Mouse (Mus musculus) liver, embryonic 14.5 days (tissue): Measurements from ENCODE around the gene 4930568D16Rik. TPM values are rescaled to one million over a fixed set of nuclear protein-coding genes. Genes with fewer than 3 reads are reported as not detected.

ENCODE experiments used
- ATAC-seq: fragments of 200-750 bp; cut with Nextera tagmentation; 2 replicates; pipeline ENCODE4 v1.8.0; 2017; ENCODE audit warnings: moderate number of reproducible peaks, mild to moderate bottlenecking, moderate library complexity; ENCODE audit not compliant: insufficient read depth
- DNase-seq, 3 experiments: peaks; one replicate each; pipeline ENCODE4 v3.0.0-alpha.2; 2012 to 2013; ENCODE audit warnings: low read depth in 3 of 3, low spot score in 3 of 3
- H3K27ac ChIP-seq: fragments of 300-500 bp; sonication (generic); 2 replicates; pipeline ENCODE4 v1.5.1; 2014; ENCODE audit warnings: moderate library complexity, mild to moderate bottlenecking, control low read depth, inconsistent platforms
- H3K27me3 ChIP-seq: fragments of 300-500 bp; sonication (generic); 2 replicates; pipeline ENCODE4 v1.6.1; 2014; ENCODE audit warnings: mild to moderate bottlenecking, low read length, moderate library complexity; ENCODE audit not compliant: control insufficient read depth, insufficient read depth
- H3K36me3 ChIP-seq: fragments of 300-500 bp; sonication (generic); replicated peaks from 2 replicates; pipeline ENCODE4 v1.6.1; 2014; ENCODE audit warnings: low read depth; ENCODE audit not compliant: control insufficient read depth, insufficient read depth
- H3K4me1 ChIP-seq, 2 experiments: fragments of 200-500 bp in 1 of 2; fragments of 300-500 bp in 1 of 2; sonication (generic) in 1 of 2; replicated peaks; 2 replicates each; pipeline ENCODE4 v1.6.1; 2012 to 2014; ENCODE audit warnings: antibody characterized with exemption in 1 of 2, inconsistent platforms in 1 of 2, low read length in 1 of 2; ENCODE audit not compliant: control insufficient read depth in 2 of 2, insufficient read depth in 2 of 2
- H3K4me2 ChIP-seq: fragments of 300-500 bp; sonication (generic); 2 replicates; pipeline ENCODE4 v1.6.1; 2014; ENCODE audit warnings: low read depth, mild to moderate bottlenecking, control low read depth, moderate library complexity
- H3K4me3 ChIP-seq, 2 experiments: fragments of 200-500 bp in 1 of 2; fragments of 300-500 bp in 1 of 2; sonication (generic) in 1 of 2; 2 replicates each; pipeline ENCODE4 v1.5.1; 2012 to 2014; ENCODE audit warnings: low read depth in 2 of 2, low read length in 2 of 2, mild to moderate bottlenecking in 2 of 2, control low read depth in 1 of 2, inconsistent platforms in 1 of 2, moderate library complexity in 1 of 2; ENCODE audit not compliant: insufficient read depth in 1 of 2
- H3K9ac ChIP-seq: fragments of 300-500 bp; sonication (generic); replicated peaks from 2 replicates; pipeline ENCODE4 v1.6.1; 2014; ENCODE audit warnings: mild to moderate bottlenecking, control low read depth, moderate library complexity
- H3K9me3 ChIP-seq: fragments of 300-500 bp; sonication (generic); 2 replicates; pipeline ENCODE4 v1.6.1; 2016; ENCODE audit warnings: low read length, mixed read lengths; ENCODE audit not compliant: control insufficient read depth
- CTCF ChIP-seq: IDR thresholded peaks from 2 replicates; pipeline ENCODE4 v1.5.1; 2016; ENCODE audit warnings: antibody characterized with exemption, low read depth, control low read depth
- EP300 ChIP-seq: IDR thresholded peaks from 2 replicates; pipeline ENCODE4 v1.6.1; 2016; ENCODE audit warnings: antibody characterized with exemption, low read depth
- WGBS: fragments of 180-500 bp; shearing (Covaris S2); extraction: QIAGEN DNeasy Blood & Tissue Kit; methylation state at CpG from one replicate; pipeline ENCODE4 v1.1.7; 2014; ENCODE audit not compliant: insufficient replicate concordance; 5-methylcytosine and 5-hydroxymethylcytosine counted together
- polyA plus RNA-seq, 2 experiments: library from polyadenylated mRNA; depleted of rRNA in 1 of 2; stranded (reverse) in 1 of 2; unstranded in 1 of 2; fragments of >200 nt; fragmentation: Nextera tagmentation in 1 of 2; extraction: Ambion mirVana in 1 of 2; gene quantifications; 2 replicates each; pipeline versions ENCODE4 v1.2.1 to v1.2.3; 2012 to 2014

4930568D16Rik gene
- polyA plus RNA-seq, 2 experiments = not detected

- no peaks in the 10 kb centered on the region for H3K9me3 ChIP-seq
- H3K27me3 ChIP-seq = no peaks in the 10 kb centered on the region
- no peak overlapping the region for H3K4me2 ChIP-seq
- WGBS = 61% methylated on average over 10 of the region's 10 CpGs
- no peaks in the 10 kb centered on the region; the same call in 1 of the 2 replicates for H3K36me3 ChIP-seq
- TF ChIP-seq EP300 (no peak), CTCF (no peak)
- DNase-seq (no peak), ATAC-seq (no peak)
- H3K4me3 ChIP-seq = no peak overlapping the region
- H3K9ac ChIP-seq = no peak overlapping the region
- H3K4me1 ChIP-seq = peaks cover 3 to 6% of the 10 kb centered on the region in 2 experiments; a peak in 3 of 4 replicates
- H3K27ac ChIP-seq = no peak overlapping the region
Observed at GRCm38 (mm10) chr2:35411640-35412190, 44.2 kb upstream of the 4930568D16Rik start.

GRCm38 (mm10) chr2:35409466-35409865 lies 41.9 kb upstream of the 4930568D16Rik start:
- 83% methylated on average over 6 of the region's 6 CpGs for WGBS

GRCm38 (mm10) chr2:35408409-35409110 lies 41.0 kb upstream of the 4930568D16Rik start:
- peaks cover 0 to 3% of the 10 kb centered on the region in 2 experiments; a peak in 1 of 4 replicates for H3K4me1 ChIP-seq
- no peaks in the 10 kb centered on the region for H3K9me3 ChIP-seq
- H3K9ac ChIP-seq = no peak overlapping the region
- TF ChIP-seq EP300 (no peak), CTCF (no peak)
- no peak for DNase-seq
- ATAC-seq = no peak
- no peak overlapping the region for H3K4me2 ChIP-seq
- H3K4me3 ChIP-seq = no peak overlapping the region
- no peaks in the 10 kb centered on the region; the same call in 1 of the 2 replicates for H3K36me3 ChIP-seq
- 60% methylated on average over 5 of the region's 5 CpGs for WGBS
- H3K27me3 ChIP-seq = no peaks in the 10 kb centered on the region
- H3K27ac ChIP-seq = no peak overlapping the region

More at GRCm38 (mm10) chr2:35409466-35409865, 41.9 kb upstream of the 4930568D16Rik start:
- no peak overlapping the region for H3K27ac ChIP-seq
- H3K27me3 ChIP-seq = no peaks in the 10 kb centered on the region
- peaks cover 0 to 5% of the 10 kb centered on the region in 2 experiments; a peak in 2 of 4 replicates for H3K4me1 ChIP-seq
- H3K36me3 ChIP-seq = no peaks in the 10 kb centered on the region; the same call in 1 of the 2 replicates
- no peak overlapping the region for H3K4me3 ChIP-seq
- H3K9ac ChIP-seq = no peak overlapping the region
- H3K9me3 ChIP-seq = no peaks in the 10 kb centered on the region
- no peak for TF ChIP-seq EP300
- TF ChIP-seq CTCF = no peak
- DNase-seq (no peak), ATAC-seq (no peak)
- H3K4me2 ChIP-seq = no peak overlapping the region

- ATAC-seq = no peak
Observed at GRCm38 (mm10) chr2:35407878-35408277, 40.3 kb upstream of the 4930568D16Rik start.

GRCm38 (mm10) chr2:35407266-35407665 lies 39.7 kb upstream of the 4930568D16Rik start:
- Histone ChIP-seq H3K27ac (no peak overlapping the region), H3K4me2 (no peak overlapping the region), H3K27me3 (no peaks in the 10 kb centered on the region), H3K9me3 (no peaks in the 10 kb centered on the region), H3K9ac (no peak overlapping the region), H3K36me3 (peaks cover 4% of the 10 kb centered on the region), H3K4me1 (peaks cover 0 to 2% of the 10 kb centered on the region in 2 experiments; a peak in 1 of 4 replicates), H3K4me3 (no peak overlapping the region)
- TF ChIP-seq CTCF (no peak), EP300 (no peak)
- no peak for ATAC-seq
- 84% methylated on average over 6 of the region's 6 CpGs for WGBS
- no peak for DNase-seq

More at GRCm38 (mm10) chr2:35407878-35408277, 40.3 kb upstream of the 4930568D16Rik start:
- Histone ChIP-seq H3K4me3 (no peak overlapping the region), H3K9ac (no peak overlapping the region), H3K36me3 (no peaks in the 10 kb centered on the region; the same call in 1 of the 2 replicates), H3K4me2 (no peak overlapping the region), H3K9me3 (no peaks in the 10 kb centered on the region), H3K27me3 (no peaks in the 10 kb centered on the region), H3K4me1 (peaks cover 0 to 2% of the 10 kb centered on the region in 2 experiments; a peak in 1 of 4 replicates), H3K27ac (no peak overlapping the region)
- WGBS = 86% methylated on average over 7 of the region's 7 CpGs
- no peak for DNase-seq
- TF ChIP-seq CTCF = no peak
- no peak for TF ChIP-seq EP300
